Mouse (Mus musculus): ENCODE measurements around the gene Sema4d.

Gene Sema4d

DNA sequence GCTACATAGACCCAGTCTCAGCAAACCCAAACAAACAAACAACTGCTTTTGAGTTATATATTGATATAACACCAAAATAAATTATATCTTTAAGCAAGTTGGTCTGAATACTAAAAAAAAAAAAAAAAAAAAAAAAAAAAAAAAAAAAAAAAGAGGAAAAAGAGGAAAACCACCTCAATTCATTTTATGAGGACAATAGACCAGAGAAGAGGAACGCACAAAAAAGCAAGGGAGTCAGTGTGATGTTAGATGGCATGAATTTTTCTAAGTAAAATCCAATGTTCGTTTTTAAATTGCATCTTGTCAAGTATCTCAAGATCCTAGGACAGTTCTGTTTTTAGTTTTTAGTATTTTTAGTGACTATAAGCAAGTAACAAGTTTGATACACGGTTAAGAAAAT is 152.1 kb downstream of the Sema4d start:
- no peak for DNase-seq (ENCODE audit: low read depth)

DNA sequence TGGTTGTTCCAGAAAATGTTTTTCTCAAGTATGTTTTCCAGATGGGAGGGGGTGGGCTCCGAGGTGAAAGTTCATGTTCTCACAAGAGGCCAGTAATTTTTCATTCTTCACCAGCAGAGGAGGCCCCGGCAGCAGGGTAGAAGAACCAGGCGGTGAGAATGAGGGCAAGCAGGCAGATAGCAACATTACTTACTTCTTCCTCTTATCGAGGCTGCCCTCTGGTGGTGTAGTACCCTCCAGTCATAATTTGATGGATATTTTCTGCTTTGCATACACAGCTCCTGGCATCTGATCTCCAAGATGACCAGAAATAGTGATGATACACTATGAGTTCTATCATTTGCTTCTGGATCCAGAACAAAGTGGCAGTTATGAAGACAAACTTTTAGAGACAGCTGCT is 154.6 kb downstream of the Sema4d start:
- DNase-seq (ENCODE audit: low read depth), result peak; percentile 59
